Mouse (Mus musculus): ENCODE data around the gene Cdyl2. TPM values are rescaled to one million over a fixed set of nuclear protein-coding genes. Genes with fewer than 3 reads are reported as not detected.

Gene Cdyl2
- total RNA-seq (2021) = 1 to 10 TPM; 8.8 TPM
- long read RNA-seq, experiment 1, partial matches to known transcripts = 0 of 4 reads
- long read RNA-seq, experiment 1, other reads (novel, unspliced or antisense) = 1 of 4 reads
- long read RNA-seq, experiment 2, partial matches to known transcripts = 0 of 5 reads
- long read RNA-seq, experiment 2, other reads (novel, unspliced or antisense) = 2 of 5 reads

DNA sequence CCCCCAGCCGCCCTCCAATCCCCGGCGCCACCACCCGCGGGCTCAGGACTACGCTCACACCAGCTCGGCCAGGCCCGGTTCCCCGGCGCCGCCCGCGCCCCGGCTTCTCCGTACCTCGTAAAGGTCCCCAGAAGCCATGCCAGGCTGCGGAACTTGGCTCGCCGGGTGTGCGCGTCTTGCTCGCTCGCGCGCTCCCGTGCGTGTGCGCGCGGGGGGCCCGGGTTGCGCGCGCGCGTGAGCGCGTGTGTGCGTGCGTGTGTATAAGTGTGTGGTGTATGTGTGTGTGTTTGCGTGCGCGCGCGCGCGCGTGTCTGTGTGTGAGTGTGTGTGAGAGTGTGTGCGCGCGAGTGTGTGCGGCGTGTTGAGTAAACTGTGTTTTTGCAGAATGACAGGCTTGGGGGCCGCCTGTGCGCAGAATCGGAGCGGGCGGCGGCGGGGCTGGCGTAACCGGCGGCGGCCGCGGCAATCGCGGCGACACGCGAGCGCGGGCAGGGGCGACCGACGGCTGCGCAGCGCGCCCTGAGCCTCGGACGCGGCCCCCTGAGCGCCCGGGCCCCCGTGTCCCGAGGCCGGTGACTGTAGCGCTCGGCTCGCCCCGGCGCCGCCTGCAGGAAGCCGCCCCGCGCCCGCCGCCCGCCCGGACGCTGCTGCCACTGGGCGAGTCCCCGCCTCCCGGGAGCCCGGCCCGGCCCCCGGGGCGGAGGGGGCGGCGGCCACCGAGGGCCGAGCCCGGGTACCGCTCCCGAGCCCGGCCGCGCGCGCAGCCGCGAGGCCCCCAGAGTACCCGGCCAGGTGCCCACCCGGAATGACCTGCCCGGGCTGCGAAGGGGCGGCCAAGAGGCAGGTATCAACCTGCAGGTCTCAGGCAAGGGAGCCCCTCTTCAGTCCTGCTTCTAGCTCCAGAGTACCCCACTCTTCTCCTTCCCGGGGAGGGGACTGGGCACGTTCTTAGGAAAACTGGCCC lies at the start of gene Cdyl2:
Gene Cdyl2 (minus strand): TSS at position 308 of the 964 bp plus-strand sequence.
- peak within 1 kb of the TSS; percentile 69 for H3K27ac ChIP-seq

GRCm38 (mm10) chr8:116780594-116780993 lies 47.8 kb upstream of the Cdyl2 start:
- no peak for DNase-seq (ENCODE audit: low spot score in 2 of 2)
- Histone ChIP-seq H3K4me3 (no peak overlapping the region), H3K27ac (no peak overlapping the region)
- TF ChIP-seq CTCF (conservative IDR thresholded peaks at IDR 0.05) = no peak

More for the DNA sequence above, at the start of gene Cdyl2:
- H3K4me3 ChIP-seq = peak within 1 kb of the TSS; percentile 64
- TF ChIP-seq CTCF (conservative IDR thresholded peaks at IDR 0.05) = no peak
- DNase-seq (ENCODE audit: low spot score in 2 of 2) = peak; percentile 79 to 82

GRCm38 (mm10) chr8:116774220-116774619 lies 41.4 kb upstream of the Cdyl2 start:
- TF ChIP-seq CTCF (conservative IDR thresholded peaks at IDR 0.05) = no peak
- no peak overlapping the region for H3K27ac ChIP-seq
- DNase-seq (ENCODE audit: low spot score in 2 of 2) = no peak
- H3K4me3 ChIP-seq = no peak overlapping the region

DNA sequence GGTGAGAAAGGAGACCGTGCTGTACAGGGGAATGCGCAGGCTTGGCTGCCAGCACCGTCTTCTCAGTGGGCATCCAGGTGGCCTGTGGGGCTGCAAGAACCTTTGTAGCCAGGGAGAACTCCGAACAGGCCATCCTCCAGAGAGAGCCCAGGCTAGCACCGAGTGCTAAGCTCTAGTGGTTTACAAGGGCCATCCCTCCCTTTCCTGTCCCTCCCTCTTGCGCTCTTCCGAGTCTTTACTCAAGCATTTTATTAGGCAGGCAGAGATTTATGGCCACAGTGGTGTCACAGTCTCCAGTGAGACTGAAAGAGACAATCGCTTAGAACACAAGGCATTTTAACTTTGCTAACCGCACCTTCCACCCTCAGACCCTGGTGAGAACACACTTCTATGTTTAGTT lies 39.9 kb upstream of the Cdyl2 start:
- TF ChIP-seq CTCF (conservative IDR thresholded peaks at IDR 0.05) = no peak
- no peak for DNase-seq (ENCODE audit: low spot score in 2 of 2)
- Histone ChIP-seq H3K4me3 (no peak overlapping the region), H3K27ac (no peak overlapping the region)

DNA sequence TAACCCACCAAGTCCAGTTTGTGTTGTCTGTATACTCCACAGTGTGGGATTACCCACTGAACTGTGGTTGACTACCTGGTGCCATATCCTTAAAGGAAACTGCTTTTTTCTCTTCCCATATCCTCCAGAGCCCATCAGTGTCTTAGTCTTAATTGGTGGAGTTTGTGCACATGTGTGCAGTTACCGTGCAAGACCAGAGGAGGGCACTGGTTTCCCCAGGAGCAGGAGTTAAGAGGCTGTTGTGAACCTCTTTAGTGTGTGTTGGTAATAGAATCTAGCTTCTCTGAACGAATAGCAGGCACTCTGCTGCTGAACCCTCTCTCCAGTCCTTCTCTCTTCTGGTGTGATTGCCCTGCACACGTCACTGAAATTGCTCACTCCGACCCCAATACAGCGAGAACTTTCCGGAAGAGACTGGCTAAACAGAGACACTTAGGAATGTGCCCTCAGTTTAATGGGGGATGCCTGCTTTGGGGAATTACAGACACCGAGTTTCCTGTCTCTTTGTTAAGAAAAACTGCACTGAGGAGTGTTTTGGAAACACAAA lies 39.1 kb upstream of the Cdyl2 start:
- no peak overlapping the region for H3K4me3 ChIP-seq
- H3K27ac ChIP-seq = no peak overlapping the region
- no peak for DNase-seq (ENCODE audit: low spot score in 2 of 2)
- peak; percentile 61 for TF ChIP-seq CTCF (conservative IDR thresholded peaks at IDR 0.05)

DNA sequence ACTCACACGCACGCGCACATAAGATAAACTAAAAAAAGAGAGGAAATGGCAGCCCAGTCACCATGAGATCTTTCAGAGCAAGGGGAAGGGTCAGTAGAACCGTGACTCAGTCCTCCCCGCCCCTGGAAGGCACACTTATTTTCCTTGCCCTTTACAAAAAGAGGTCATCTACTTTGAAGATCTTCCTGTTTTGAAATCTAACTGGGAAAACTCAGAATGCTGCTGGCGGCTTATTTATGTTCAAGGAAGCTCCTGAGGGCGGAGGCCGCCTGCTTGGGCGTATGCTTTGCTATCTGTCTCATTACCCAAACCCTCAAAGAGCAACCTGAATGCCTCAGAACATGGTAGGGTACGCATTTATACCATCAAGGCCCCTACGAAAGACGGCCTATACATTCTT lies 38.0 kb upstream of the Cdyl2 start:
- DNase-seq (ENCODE audit: low spot score in 2 of 2) = no peak
- no peak overlapping the region for H3K27ac ChIP-seq
- no peak overlapping the region for H3K4me3 ChIP-seq
- no peak for TF ChIP-seq CTCF (conservative IDR thresholded peaks at IDR 0.05)

DNA sequence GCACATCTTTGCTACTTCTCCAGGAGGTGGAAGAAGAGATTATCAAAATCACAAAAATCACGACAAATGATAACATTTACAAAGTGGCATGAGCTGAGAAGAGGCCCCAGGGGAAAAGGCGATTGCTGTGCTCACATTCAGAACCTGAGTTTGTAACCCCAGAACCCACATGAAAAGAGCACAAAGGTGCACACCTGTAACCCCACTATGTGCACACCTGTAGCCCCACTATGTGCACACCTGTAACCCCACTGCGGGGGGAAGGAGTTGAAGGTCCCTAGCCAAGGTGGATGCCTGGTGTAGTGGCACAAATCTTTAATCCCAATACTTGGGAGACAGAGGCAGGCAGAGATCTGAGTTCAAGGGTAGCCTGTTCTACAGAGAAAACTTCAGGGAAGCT lies 23.4 kb upstream of the Cdyl2 start:
- no peak for DNase-seq (ENCODE audit: low spot score in 2 of 2)
- no peak overlapping the region for H3K4me3 ChIP-seq
- no peak overlapping the region for H3K27ac ChIP-seq
- no peak for TF ChIP-seq CTCF (conservative IDR thresholded peaks at IDR 0.05)

- DNase-seq (ENCODE audit: low spot score in 2 of 2) = no peak
Observed at GRCm38 (mm10) chr8:116755557-116755956, 22.8 kb upstream of the Cdyl2 start.

GRCm38 (mm10) chr8:116740726-116741125 lies 7.9 kb upstream of the Cdyl2 start:
- TF ChIP-seq CTCF (conservative IDR thresholded peaks at IDR 0.05) = no peak

More at GRCm38 (mm10) chr8:116755557-116755956, 22.8 kb upstream of the Cdyl2 start:
- no peak overlapping the region for H3K4me3 ChIP-seq
- peak; percentile 88 for TF ChIP-seq CTCF (conservative IDR thresholded peaks at IDR 0.05)
- H3K27ac ChIP-seq = no peak overlapping the region

DNA sequence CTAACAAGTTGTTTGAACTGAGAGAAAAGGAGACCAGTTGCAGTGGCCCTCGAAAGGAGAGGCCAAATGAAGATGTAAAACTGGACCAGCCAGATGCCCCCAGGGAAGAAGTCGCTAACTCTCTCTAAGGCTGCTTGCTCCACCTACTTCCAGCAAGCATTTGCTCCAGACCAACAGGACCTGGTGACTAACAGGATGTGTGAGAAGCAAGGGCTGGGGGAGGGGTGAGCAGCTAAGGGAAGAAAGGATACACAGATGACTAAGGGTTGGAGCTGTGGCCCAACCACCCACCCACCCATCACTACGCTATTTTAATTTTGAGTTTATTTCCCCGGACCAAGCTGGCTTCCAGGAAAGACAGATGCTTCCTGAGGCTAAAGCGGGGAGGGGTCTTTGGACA lies 2.5 kb upstream of the Cdyl2 start:
- no peak for TF ChIP-seq CTCF (conservative IDR thresholded peaks at IDR 0.05)
- no peak overlapping the region for H3K4me3 ChIP-seq
- no peak for DNase-seq (ENCODE audit: low spot score in 2 of 2)
- no peak overlapping the region for H3K27ac ChIP-seq

More at GRCm38 (mm10) chr8:116740726-116741125, 7.9 kb upstream of the Cdyl2 start:
- H3K4me3 ChIP-seq = no peak overlapping the region
- no peak for DNase-seq (ENCODE audit: low spot score in 2 of 2)
- no peak overlapping the region for H3K27ac ChIP-seq

- TF ChIP-seq CTCF (conservative IDR thresholded peaks at IDR 0.05) = no peak
- DNase-seq (ENCODE audit: low spot score in 2 of 2) = no peak
- Histone ChIP-seq H3K4me3 (no peak overlapping the region), H3K27ac (no peak overlapping the region)
Observed at GRCm38 (mm10) chr8:116734176-116734575, 1.4 kb upstream of the Cdyl2 start.

DNA sequence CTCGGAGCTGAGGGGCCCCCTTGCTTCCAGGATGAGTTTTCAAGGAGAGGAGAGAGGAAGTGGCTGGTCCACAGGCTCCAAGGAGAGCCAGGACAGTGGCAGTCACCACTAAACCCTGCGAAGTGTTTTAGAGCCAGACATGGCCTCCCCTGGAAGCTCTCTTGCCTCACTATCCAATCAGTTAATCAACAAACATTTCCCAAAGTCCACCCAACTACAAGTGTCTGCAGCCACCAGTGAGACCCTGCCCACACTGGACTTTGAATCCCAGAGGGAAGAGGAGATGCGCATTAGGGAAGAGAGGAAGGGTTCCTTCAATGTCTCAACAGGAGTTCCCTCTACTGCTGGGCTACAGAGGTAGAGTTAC lies 840 bp upstream of the Cdyl2 start:
- DNase-seq (ENCODE audit: low spot score in 2 of 2) = no peak
- peak overlapping the region; percentile 69; the same call in 1 of the 2 replicates for H3K27ac ChIP-seq
- TF ChIP-seq CTCF (conservative IDR thresholded peaks at IDR 0.05) = no peak
- peak overlapping the region; percentile 64 for H3K4me3 ChIP-seq

DNA sequence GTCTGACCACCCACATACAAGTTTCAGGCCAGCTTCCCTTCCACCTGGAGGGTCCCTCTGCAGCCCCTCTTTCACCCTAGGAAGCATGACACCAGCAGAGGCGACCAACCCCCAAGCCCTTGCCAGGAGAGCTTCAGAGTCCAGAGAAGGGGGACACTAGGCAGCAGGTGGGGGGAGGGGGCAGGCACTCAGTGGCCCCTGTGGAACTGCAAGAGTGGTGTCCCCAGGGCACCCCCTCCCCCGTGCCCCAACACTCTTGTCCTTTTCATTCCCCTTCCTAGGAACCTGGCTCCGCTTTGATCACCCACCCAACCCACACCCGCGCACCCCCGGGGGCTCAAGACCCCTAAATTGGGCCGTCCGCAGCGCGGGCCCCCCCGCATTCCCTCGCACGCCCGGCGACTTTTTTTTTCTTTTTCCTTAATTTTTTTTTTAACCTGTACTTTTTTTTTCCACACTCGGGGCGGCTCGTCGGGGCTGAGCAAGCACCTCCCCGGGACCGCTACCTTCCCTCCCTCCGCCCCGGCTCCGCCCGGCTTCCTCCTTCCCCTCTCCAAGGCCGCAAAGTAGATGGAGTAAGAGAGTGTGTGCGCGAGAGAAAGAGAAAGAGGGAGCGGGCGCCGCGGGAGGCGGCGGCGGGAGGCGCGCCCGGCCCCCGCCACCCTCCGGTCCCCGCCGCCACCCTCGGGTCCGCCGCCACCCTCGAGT lies 661 bp downstream of the Cdyl2 start:
- peak overlapping the region; percentile 69 for H3K27ac ChIP-seq
- peak; percentile 23 to 37 for DNase-seq (ENCODE audit: low spot score in 2 of 2)

More for the DNA sequence above, 661 bp downstream of the Cdyl2 start:
- TF ChIP-seq CTCF (conservative IDR thresholded peaks at IDR 0.05) = no peak
- H3K4me3 ChIP-seq = peak overlapping the region; percentile 64

Data from layer of hippocampus, adult 2 months (tissue).